11 mouse cellular contexts compared by ENCODE assay signal in genomic region chr13:43734641-43735040, GRCm38 (mm10). TPM values are rescaled to one million over a fixed set of nuclear protein-coding genes. Genes with fewer than 3 reads are reported as not detected.
DNase-seq lines count a peak whose midpoint lies in the region; ATAC-seq and TF ChIP-seq lines count a peak whose summit lies in the region.
"Had no signal": no experiment of that assay in that cellular context is flagged by ENCODE, and none has a peak within 500 bp of the region (broad histone marks: within the 10 kb centered on the region; RNA-seq: fewer than 3 reads in every experiment).

No protein-coding gene starts in this region.

- no peaks in the 10 kb centered on the region for H3K36me3 ChIP-seq in limb, embryonic 14.5 days (ENCODE audit: control insufficient read depth, insufficient read depth, low read length)
- H3K36me3 ChIP-seq in limb, embryonic 10.5 days, result no peaks in the 10 kb centered on the region

- no peak overlapping the region for H3K27ac ChIP-seq in limb, embryonic 14.5 days (replicated peaks; ENCODE audit: low read depth, low read length)
- H3K27ac ChIP-seq in limb, embryonic 10.5 days, result no peak overlapping the region

- H3K4me3 ChIP-seq in limb, embryonic 14.5 days (replicated peaks; ENCODE audit: low read length), result no peak overlapping the region
- H3K4me3 ChIP-seq in limb, embryonic 10.5 days, result no peak overlapping the region
- H3K4me3 ChIP-seq: erythroblast, embryonic 14.5 days; megakaryocyte, embryonic 14.5 days had no signal

- H3K9me3 ChIP-seq in limb, embryonic 14.5 days (ENCODE audit: control insufficient read depth, low read length), result no peaks in the 10 kb centered on the region
- no peaks in the 10 kb centered on the region for H3K9me3 ChIP-seq in limb, embryonic 10.5 days (replicated peaks)

- H3K27me3 ChIP-seq in limb, embryonic 14.5 days (ENCODE audit: control insufficient read depth, insufficient read depth, low read length), result no peaks in the 10 kb centered on the region
- no peaks in the 10 kb centered on the region for H3K27me3 ChIP-seq in limb, embryonic 10.5 days (ENCODE audit: low read depth, poor library complexity, severe bottlenecking)

- no peak overlapping the region for H3K4me2 ChIP-seq in limb, embryonic 14.5 days (replicated peaks; ENCODE audit: low read depth, low read length, severe bottlenecking)

- TF ChIP-seq POLR2A in limb, embryonic 14.5 days (IDR thresholded peaks at IDR 0.05; ENCODE audit: borderline replicate concordance, extremely low read depth, insufficient read depth, insufficient read length), result no peak

- peak; percentile 52 for DNase-seq in limb, embryonic 14.5 days (ENCODE audit: low spot score)
- DNase-seq in limb, embryonic 10.5 days (ENCODE audit: low spot score), result no peak
- DNase-seq in brain, adult 2 months (ENCODE audit: low read depth, low spot score), result peak; percentile 94
- peak; percentile 48 to 53 for DNase-seq in gastrocnemius, adult 8-10 months (ENCODE audit: low spot score in 2 of 2)
- peak; percentile 48 to 66 for DNase-seq in kidney, postnatal 4 days
- DNase-seq in testis, postnatal 10 days (ENCODE audit: low spot score), result peak; percentile 68
- no peak for DNase-seq in thymus, postnatal 4 days
- DNase-seq in urinary bladder, adult 18-20 months (ENCODE audit: low spot score in 2 of 2), result no peak

- WGBS in limb, embryonic 14.5 days, result 65% methylated on average over 14 of the region's 14 CpGs
- 88% methylated on average over 14 of the region's 14 CpGs for WGBS in limb, embryonic 10.5 days

- no peak for ATAC-seq in limb, embryonic 14.5 days (ENCODE audit: low FRiP score, low read depth)

- 0 out of 2 replicates have a peak overlapping the region, but pooled peaks have one; percentile 17 for H3K9ac ChIP-seq in limb, embryonic 14.5 days (ENCODE audit: low read depth, low read length, severe bottlenecking)

- 0 out of 2 replicates have a peak, but pooled peaks cover 5% of the 10 kb centered on the region for H3K4me1 ChIP-seq in limb, embryonic 14.5 days (ENCODE audit: control insufficient read depth, insufficient read depth, low read length)
- H3K4me1 ChIP-seq in limb, embryonic 10.5 days, result peaks cover 3% of the 10 kb centered on the region; the same call in 1 of the 2 replicates

RNA-seq across cellular contexts. Expression of gene Cd83, which starts 49.9 kb away (rescaled TPM):
- 12.1 and 14.2 TPM in 2 replicates for polyA plus RNA-seq in limb, embryonic 14.5 days (2012; rRNA removed)
- polyA plus RNA-seq in limb, embryonic 14.5 days (2014; fragmentation: Nextera tagmentation; extraction: Ambion mirVana), result 22.6 and 31.7 TPM in 2 replicates
- 4.2 and 5.0 TPM in 2 replicates for polyA plus RNA-seq in limb, embryonic 10.5 days (2016; fragmentation: Nextera tagmentation; extraction: Ambion mirVana)
- 1 to 10 TPM in 1 of 4 experiments, under 1 TPM in 3; 0.22 to 1.2 (median 0.69) TPM for total RNA-seq in gastrocnemius, adult 8-10 months (2022)
- total RNA-seq: MEL had no signal
- polyA plus RNA-seq: erythroblast, embryonic 14.5 days had no signal

Comparison
In these comparisons a context has a peak if more than half of its experiments do, and no peak if none do; other contexts are left out.
1. DNase-seq: peak in limb, embryonic 14.5 days (single experiment), brain, adult 2 months (single experiment), gastrocnemius, adult 8-10 months (2 of 2), kidney, postnatal 4 days (2 of 2) and testis, postnatal 10 days (single experiment); none in limb, embryonic 10.5 days (single experiment), thymus, postnatal 4 days (single experiment) and urinary bladder, adult 18-20 months (0 of 2).